Mouse (Mus musculus) hindbrain, embryonic 16.5 days (tissue): ENCODE results near the gene Ribc2. TPM values are rescaled to one million over a fixed set of nuclear protein-coding genes. Genes with fewer than 3 reads are reported as not detected.

ENCODE experiments used
- ATAC-seq: fragments of 200-750 bp; cut with Nextera tagmentation; 2 replicates; pipeline ENCODE4 v1.8.0; 2017; ENCODE audit warnings: moderate TSS enrichment, moderate library complexity
- H3K27ac ChIP-seq: fragments of 300-500 bp; sonication (generic); 2 replicates; pipeline ENCODE4 v1.5.1; 2014; ENCODE audit warnings: low read depth, mild to moderate bottlenecking, control low read depth, low read length, moderate library complexity
- H3K27me3 ChIP-seq: fragments of 300-500 bp; sonication (generic); replicated peaks from 2 replicates; pipeline ENCODE4 v1.6.1; 2014; ENCODE audit warnings: low read length; ENCODE audit not compliant: control insufficient read depth, insufficient read depth
- H3K36me3 ChIP-seq: fragments of 300-500 bp; sonication (generic); 2 replicates; pipeline ENCODE4 v1.6.1; 2014; ENCODE audit warnings: mild to moderate bottlenecking, low read length, moderate library complexity, mixed read lengths; ENCODE audit not compliant: control insufficient read depth, insufficient read depth
- H3K4me1 ChIP-seq: fragments of 300-500 bp; sonication (generic); 2 replicates; pipeline ENCODE4 v1.6.1; 2014; ENCODE audit warnings: low read depth, low read length; ENCODE audit not compliant: control insufficient read depth, insufficient read depth
- H3K4me2 ChIP-seq: fragments of 300-500 bp; sonication (generic); 2 replicates; pipeline ENCODE4 v1.6.1; 2014; ENCODE audit warnings: mild to moderate bottlenecking, low read length, control low read depth, moderate library complexity
- H3K4me3 ChIP-seq: fragments of 300-500 bp; sonication (generic); 2 replicates; pipeline ENCODE4 v1.5.1; 2014; ENCODE audit warnings: mild to moderate bottlenecking, low read length, control low read depth, moderate library complexity
- H3K9ac ChIP-seq: fragments of 300-500 bp; sonication (generic); 2 replicates; pipeline ENCODE4 v1.6.1; 2014; ENCODE audit warnings: low read depth, mild to moderate bottlenecking, control low read depth, low read length, moderate library complexity
- H3K9me3 ChIP-seq: fragments of 300-500 bp; sonication (generic); 2 replicates; pipeline ENCODE4 v1.6.1; 2014; ENCODE audit warnings: mild to moderate bottlenecking, low read length, moderate library complexity; ENCODE audit not compliant: control insufficient read depth
- WGBS: fragments of 180-500 bp; shearing (Covaris S2); extraction: QIAGEN DNeasy Blood & Tissue Kit; methylation state at CpG from one replicate; pipeline ENCODE4 v1.1.7; 2014; 5-methylcytosine and 5-hydroxymethylcytosine counted together
- polyA plus RNA-seq: library from polyadenylated mRNA; unstranded; fragments of >200 nt; fragmentation: Nextera tagmentation; extraction: Ambion mirVana; gene quantifications from 2 replicates; pipeline ENCODE4 v1.2.1, GENCODE M21; 2015

Ribc2 gene
- polyA plus RNA-seq, 1 experiment from 2014 or later, result 0.84 TPM

- no peaks in the 10 kb centered on the region for H3K27me3 ChIP-seq
- H3K36me3 ChIP-seq, result no peaks in the 10 kb centered on the region
- no peaks in the 10 kb centered on the region for H3K4me1 ChIP-seq
- 24% methylated on average over 13 of the region's 13 CpGs for WGBS
- peak; percentile 81 for ATAC-seq
- H3K9ac ChIP-seq, result no peak overlapping the region
- no peak overlapping the region for H3K27ac ChIP-seq
- H3K4me3 ChIP-seq, result no peak overlapping the region
- H3K9me3 ChIP-seq, result no peaks in the 10 kb centered on the region
- peak overlapping the region; percentile 11; the same call in 1 of the 2 replicates for H3K4me2 ChIP-seq
Observed at GRCm38 (mm10) chr15:85151433-85151918, 19.6 kb downstream of the Ribc2 start.

GRCm38 (mm10) chr15:85152577-85152976 lies 20.7 kb downstream of the Ribc2 start:
- H3K9me3 ChIP-seq, result no peaks in the 10 kb centered on the region
- no peak overlapping the region for H3K9ac ChIP-seq
- no peaks in the 10 kb centered on the region for H3K4me1 ChIP-seq
- no peaks in the 10 kb centered on the region for H3K27me3 ChIP-seq
- H3K27ac ChIP-seq, result no peak overlapping the region
- 79% methylated on average over 3 of the region's 3 CpGs for WGBS
- no peak overlapping the region for H3K4me3 ChIP-seq
- H3K4me2 ChIP-seq, result no peak overlapping the region
- ATAC-seq, result no peak
- no peaks in the 10 kb centered on the region for H3K36me3 ChIP-seq

GRCm38 (mm10) chr15:85154091-85154490 lies 22.2 kb downstream of the Ribc2 start:
- 86% methylated on average over 3 of the region's 3 CpGs for WGBS
- no peak overlapping the region for H3K9ac ChIP-seq
- no peaks in the 10 kb centered on the region for H3K4me1 ChIP-seq
- no peak overlapping the region for H3K27ac ChIP-seq
- no peak for ATAC-seq
- H3K27me3 ChIP-seq, result no peaks in the 10 kb centered on the region
- no peak overlapping the region for H3K4me2 ChIP-seq
- H3K36me3 ChIP-seq, result no peaks in the 10 kb centered on the region
- H3K4me3 ChIP-seq, result no peak overlapping the region
- H3K9me3 ChIP-seq, result no peaks in the 10 kb centered on the region

GRCm38 (mm10) chr15:85156198-85156597 lies 24.3 kb downstream of the Ribc2 start:
- no peaks in the 10 kb centered on the region for H3K27me3 ChIP-seq
- no peaks in the 10 kb centered on the region for H3K4me1 ChIP-seq
- H3K27ac ChIP-seq, result no peak overlapping the region
- H3K9ac ChIP-seq, result no peak overlapping the region
- H3K4me2 ChIP-seq, result no peak overlapping the region
- ATAC-seq, result no peak
- H3K9me3 ChIP-seq, result no peaks in the 10 kb centered on the region
- no peaks in the 10 kb centered on the region for H3K36me3 ChIP-seq
- WGBS, result 53% methylated on average over 4 of the region's 4 CpGs
- no peak overlapping the region for H3K4me3 ChIP-seq

GRCm38 (mm10) chr15:85161416-85161815 lies 29.5 kb downstream of the Ribc2 start:
- H3K27me3 ChIP-seq, result no peaks in the 10 kb centered on the region
- H3K9ac ChIP-seq, result no peak overlapping the region
- H3K9me3 ChIP-seq, result no peaks in the 10 kb centered on the region
- no peak overlapping the region for H3K27ac ChIP-seq
- H3K4me2 ChIP-seq, result no peak overlapping the region
- ATAC-seq, result no peak
- H3K36me3 ChIP-seq, result no peaks in the 10 kb centered on the region
- peaks cover 3% of the 10 kb centered on the region for H3K4me1 ChIP-seq
- H3K4me3 ChIP-seq, result no peak overlapping the region

- Histone ChIP-seq H3K27ac (no peak overlapping the region), H3K4me3 (no peak overlapping the region), H3K9me3 (no peaks in the 10 kb centered on the region), H3K9ac (no peak overlapping the region), H3K27me3 (no peaks in the 10 kb centered on the region), H3K36me3 (no peaks in the 10 kb centered on the region), H3K4me1 (peaks cover 11% of the 10 kb centered on the region), H3K4me2 (no peak overlapping the region)
- 73% methylated on average over 21 of the region's 21 CpGs for WGBS
- no peak for ATAC-seq
Observed at GRCm38 (mm10) chr15:85162693-85163663, 31.1 kb downstream of the Ribc2 start.

GRCm38 (mm10) chr15:85166433-85166933 lies 34.6 kb downstream of the Ribc2 start:
- Histone ChIP-seq H3K27ac (peak overlapping the region; percentile 53; the same call in 1 of the 2 replicates), H3K4me1 (peaks cover 11% of the 10 kb centered on the region), H3K4me3 (no peak overlapping the region), H3K4me2 (0 out of 2 replicates have a peak overlapping the region, but pooled peaks have one; percentile 8), H3K9me3 (no peaks in the 10 kb centered on the region), H3K36me3 (no peaks in the 10 kb centered on the region), H3K9ac (peak overlapping the region; percentile 47; the same call in 1 of the 2 replicates), H3K27me3 (no peaks in the 10 kb centered on the region)
- 18% methylated on average over 11 of the region's 11 CpGs for WGBS
- peak; percentile 63 for ATAC-seq

GRCm38 (mm10) chr15:85167086-85167679 lies 35.3 kb downstream of the Ribc2 start:
- ATAC-seq, result no peak
- H3K4me3 ChIP-seq, result no peak overlapping the region
- WGBS, result 50% methylated on average over 12 of the region's 12 CpGs
- H3K4me2 ChIP-seq, result no peak overlapping the region
- H3K9me3 ChIP-seq, result no peaks in the 10 kb centered on the region
- H3K4me1 ChIP-seq, result peaks cover 11% of the 10 kb centered on the region
- H3K27ac ChIP-seq, result peak overlapping the region; percentile 53; the same call in 1 of the 2 replicates
- no peaks in the 10 kb centered on the region for H3K36me3 ChIP-seq
- H3K27me3 ChIP-seq, result no peaks in the 10 kb centered on the region
- peak overlapping the region; percentile 47; the same call in 1 of the 2 replicates for H3K9ac ChIP-seq

- H3K36me3 ChIP-seq, result no peaks in the 10 kb centered on the region
- H3K27ac ChIP-seq, result no peak overlapping the region
- no peak overlapping the region for H3K4me2 ChIP-seq
- H3K4me3 ChIP-seq, result no peak overlapping the region
- H3K9me3 ChIP-seq, result no peaks in the 10 kb centered on the region
- ATAC-seq, result no peak
- peaks cover 2% of the 10 kb centered on the region for H3K4me1 ChIP-seq
- 73% methylated on average over 2 of the region's 2 CpGs for WGBS
- no peaks in the 10 kb centered on the region for H3K27me3 ChIP-seq
- no peak overlapping the region for H3K9ac ChIP-seq
Observed at GRCm38 (mm10) chr15:85172054-85172453, 40.2 kb downstream of the Ribc2 start.
